Mouse (Mus musculus) spleen, adult 18-20 months (tissue): ENCODE data around the gene Echdc3.
A peak's percentile ranks its signal among the peaks of the same experiment; 100 is the strongest.

Experiments
- DNase-seq, 2 experiments: peaks; one replicate each; pipeline ENCODE4 v3.0.0; 2022; ENCODE audit warnings: mixed read lengths in 2 of 2

Gene Echdc3

GRCm38 (mm10) chr2:6212724-6213511, at the start of gene Echdc3:
TSS of gene Echdc3 (minus strand) at chr2:6213033.
- DNase-seq, result peak; percentile 62 to 67

- no peak for DNase-seq
These were observed 48.9 kb upstream of the Echdc3 start for GRCm38 (mm10) chr2:6261718-6262117.

GRCm38 (mm10) chr2:6261201-6261672, 48.4 kb upstream of the Echdc3 start:
- DNase-seq, result no peak

GRCm38 (mm10) chr2:6260661-6261060, 47.8 kb upstream of the Echdc3 start:
- DNase-seq, result no peak

- DNase-seq, result peak; percentile 25 to 41
These were observed 46.3 kb upstream of the Echdc3 start for GRCm38 (mm10) chr2:6259182-6259581.

- peak in 1 of 2 experiments; percentile 14 for DNase-seq
These were observed 45.2 kb upstream of the Echdc3 start for GRCm38 (mm10) chr2:6258026-6258425.

- peak in 1 of 2 experiments; percentile 7 for DNase-seq
These were observed 44.3 kb upstream of the Echdc3 start for GRCm38 (mm10) chr2:6257146-6257545.

GRCm38 (mm10) chr2:6255989-6256841, 43.4 kb upstream of the Echdc3 start:
- peak; percentile 63 to 71 for DNase-seq

GRCm38 (mm10) chr2:6255402-6255988, 42.7 kb upstream of the Echdc3 start:
- no peak for DNase-seq

GRCm38 (mm10) chr2:6252491-6252890, 39.7 kb upstream of the Echdc3 start:
- no peak for DNase-seq

GRCm38 (mm10) chr2:6251076-6251496, 38.3 kb upstream of the Echdc3 start:
- no peak for DNase-seq

- no peak for DNase-seq
These were observed 28.6 kb upstream of the Echdc3 start for GRCm38 (mm10) chr2:6241446-6241845.

- no peak for DNase-seq
These were observed 27.2 kb upstream of the Echdc3 start for GRCm38 (mm10) chr2:6240072-6240471.

GRCm38 (mm10) chr2:6239333-6239732, 26.5 kb upstream of the Echdc3 start:
- DNase-seq, result no peak

GRCm38 (mm10) chr2:6238679-6239078, 25.8 kb upstream of the Echdc3 start:
- no peak for DNase-seq

GRCm38 (mm10) chr2:6238244-6238643, 25.4 kb upstream of the Echdc3 start:
- no peak for DNase-seq

GRCm38 (mm10) chr2:6233353-6233752, 20.5 kb upstream of the Echdc3 start:
- no peak for DNase-seq

- DNase-seq, result no peak
These were observed 19.9 kb upstream of the Echdc3 start for GRCm38 (mm10) chr2:6232755-6233154.

GRCm38 (mm10) chr2:6230865-6231264, 18.0 kb upstream of the Echdc3 start:
- no peak for DNase-seq

GRCm38 (mm10) chr2:6229597-6230290, 16.9 kb upstream of the Echdc3 start:
- DNase-seq, result no peak

GRCm38 (mm10) chr2:6227059-6227445, 14.2 kb upstream of the Echdc3 start:
- no peak for DNase-seq

GRCm38 (mm10) chr2:6226361-6227058, 13.7 kb upstream of the Echdc3 start:
- DNase-seq, result no peak
